Mouse (Mus musculus) heart, postnatal 0 days (tissue): ENCODE measurements around the gene Ywhah. TPM values are rescaled to one million over a fixed set of nuclear protein-coding genes. Genes with fewer than 3 reads are reported as not detected.
"Not testable (repeated sequence)": the region's sequence is repeated elsewhere in the genome, so short reads cannot be mapped to it uniquely, and the experiment has no call there.

Source experiments
- ATAC-seq: fragments of 200-750 bp; cut with Nextera tagmentation; 2 replicates; pipeline ENCODE4 v1.8.0; 2017; ENCODE audit warnings: low read depth, moderate number of reproducible peaks, moderate library complexity; ENCODE audit not compliant: insufficient read depth
- DNase-seq: peaks from one replicate; pipeline ENCODE4 v3.0.0-alpha.2; 2016; ENCODE audit warnings: low spot score
- H3K27ac ChIP-seq: fragments of 300-500 bp; sonication (generic); 2 replicates; pipeline ENCODE4 v1.5.1; 2014; ENCODE audit warnings: low read depth, mild to moderate bottlenecking
- H3K27me3 ChIP-seq: fragments of 300-500 bp; sonication (generic); 2 replicates; pipeline ENCODE4 v1.6.1; 2014; ENCODE audit warnings: low read length, mixed read lengths; ENCODE audit not compliant: control insufficient read depth, insufficient read depth
- H3K36me3 ChIP-seq: fragments of 300-500 bp; sonication (generic); replicated peaks from 2 replicates; pipeline ENCODE4 v1.6.1; 2014; ENCODE audit warnings: low read length, mixed read lengths; ENCODE audit not compliant: control insufficient read depth, insufficient read depth
- H3K4me1 ChIP-seq: fragments of 300-500 bp; sonication (generic); 2 replicates; pipeline ENCODE4 v1.6.1; 2014; ENCODE audit warnings: antibody characterized with exemption; ENCODE audit not compliant: control insufficient read depth, insufficient read depth
- H3K4me2 ChIP-seq: fragments of 300-500 bp; sonication (generic); 2 replicates; pipeline ENCODE4 v1.6.1; 2014; ENCODE audit warnings: low read depth, mild to moderate bottlenecking, low read length, moderate library complexity
- H3K4me3 ChIP-seq: fragments of 300-500 bp; sonication (generic); 2 replicates; pipeline ENCODE4 v1.5.1; 2014; ENCODE audit warnings: low read depth, low read length
- H3K9ac ChIP-seq: fragments of 300-500 bp; sonication (generic); replicated peaks from 2 replicates; pipeline ENCODE4 v1.6.1; 2014; ENCODE audit warnings: low read depth, low read length, mixed read lengths
- H3K9me3 ChIP-seq: fragments of 300-500 bp; sonication (generic); replicated peaks from 2 replicates; pipeline ENCODE4 v1.6.1; 2016; ENCODE audit warnings: low read length; ENCODE audit not compliant: control insufficient read depth
- CTCF ChIP-seq: IDR thresholded peaks from 2 replicates; pipeline ENCODE4 v1.5.1; 2016; ENCODE audit warnings: antibody characterized with exemption, control low read depth, low read depth
- EP300 ChIP-seq: IDR thresholded peaks from 2 replicates; pipeline ENCODE4 v1.6.1; 2016; ENCODE audit warnings: antibody characterized with exemption, low read depth
- WGBS: fragments of 180-500 bp; shearing (Covaris S2); extraction: QIAGEN DNeasy Blood & Tissue Kit; methylation state at CpG from one replicate; pipeline ENCODE4 v1.1.7; 2014; 5-methylcytosine and 5-hydroxymethylcytosine counted together
- polyA plus RNA-seq: library from polyadenylated mRNA; unstranded; fragments of >200 nt; fragmentation: Nextera tagmentation; extraction: Ambion mirVana; gene quantifications from 2 replicates; pipeline ENCODE4 v1.2.1, GENCODE M21; 2015
- total RNA-seq: library from RNA; depleted of rRNA; stranded (reverse); fragments of >200 nt; gene quantifications from 2 replicates; pipeline ENCODE4 v1.2.3, GENCODE M21; 2014; ENCODE audit warnings: low replicate concordance

Ywhah gene
- total and polyA plus RNA-seq, 2 experiments from 2014 or later: 132 to 267 TPM

GRCm38 (mm10) chr5:33032036-33032773, 13.6 kb downstream of the Ywhah start:
- Histone ChIP-seq H3K4me3 (no peak overlapping the region), H3K4me1 (peaks cover 6% of the 10 kb centered on the region), H3K36me3 (peaks cover 5% of the 10 kb centered on the region; the same call in 1 of the 2 replicates), H3K9me3 (no peaks in the 10 kb centered on the region), H3K27ac (no peak overlapping the region), H3K27me3 (no peaks in the 10 kb centered on the region), H3K4me2 (no peak overlapping the region), H3K9ac (no peak overlapping the region)
- WGBS: 77% methylated on average over 10 of the region's 10 CpGs
- TF ChIP-seq CTCF (no peak), EP300 (no peak)
- no peak for DNase-seq
- no peak for ATAC-seq

GRCm38 (mm10) chr5:33033121-33033520, 14.5 kb downstream of the Ywhah start:
- WGBS: 3% methylated on average over 4 of the region's 4 CpGs
- Histone ChIP-seq H3K4me1 (peaks cover 6% of the 10 kb centered on the region), H3K9ac (no peak overlapping the region), H3K4me3 (no peak overlapping the region), H3K27me3 (no peaks in the 10 kb centered on the region), H3K9me3 (no peaks in the 10 kb centered on the region), H3K4me2 (no peak overlapping the region), H3K27ac (no peak overlapping the region), H3K36me3 (0 out of 2 replicates have a peak, but pooled peaks cover under 1% of the 10 kb centered on the region)
- peak; percentile 93 for TF ChIP-seq CTCF
- TF ChIP-seq EP300: no peak
- ATAC-seq (peak; percentile 82), DNase-seq (peak; percentile 80)

- H3K9me3 ChIP-seq, DNase-seq, ATAC-seq, H3K4me3 ChIP-seq, H3K27ac ChIP-seq, H3K4me1 ChIP-seq, H3K4me2 ChIP-seq, H3K27me3 ChIP-seq, H3K36me3 ChIP-seq, H3K9ac ChIP-seq: not testable (repeated sequence)
- WGBS: 43% methylated on average over 8 of the region's 8 CpGs
Measured at GRCm38 (mm10) chr5:33033633-33034032, 15.0 kb downstream of the Ywhah start.

GRCm38 (mm10) chr5:33034100-33034499, 15.5 kb downstream of the Ywhah start:
- no peak overlapping the region for H3K4me2 ChIP-seq
- no peaks in the 10 kb centered on the region for H3K36me3 ChIP-seq
- TF ChIP-seq CTCF: peak; percentile 34
- no peak for TF ChIP-seq EP300
- DNase-seq (no peak), ATAC-seq (peak; percentile 28; the same call in 1 of the 2 replicates)
- H3K4me1 ChIP-seq: no peaks in the 10 kb centered on the region
- WGBS: 17% methylated on average over 7 of the region's 7 CpGs
- H3K4me3 ChIP-seq: no peak overlapping the region
- H3K27me3 ChIP-seq: no peaks in the 10 kb centered on the region
- H3K27ac ChIP-seq: no peak overlapping the region
- H3K9me3 ChIP-seq: no peaks in the 10 kb centered on the region
- H3K9ac ChIP-seq: no peak overlapping the region

GRCm38 (mm10) chr5:33034916-33035315, 16.3 kb downstream of the Ywhah start:
- 32% methylated on average over 3 of the region's 3 CpGs for WGBS
- TF ChIP-seq CTCF (no peak), EP300 (no peak)
- Histone ChIP-seq H3K9me3 (no peaks in the 10 kb centered on the region), H3K4me3 (no peak overlapping the region), H3K36me3 (no peaks in the 10 kb centered on the region), H3K9ac (no peak overlapping the region), H3K4me1 (no peaks in the 10 kb centered on the region), H3K4me2 (no peak overlapping the region), H3K27me3 (no peaks in the 10 kb centered on the region), H3K27ac (no peak overlapping the region)
- no peak for DNase-seq
- no peak for ATAC-seq
